Mouse (Mus musculus): ENCODE results near the gene Mon1a. TPM values are rescaled to one million over a fixed set of nuclear protein-coding genes. Genes with fewer than 3 reads are reported as not detected.
A peak's percentile ranks its signal among the peaks of the same experiment; 100 is the strongest.

Mon1a gene
- polyA plus RNA-seq (2015; fragmentation: Nextera tagmentation; extraction: Ambion mirVana) = 15.9 and 16.9 TPM in 2 replicates

DNA sequence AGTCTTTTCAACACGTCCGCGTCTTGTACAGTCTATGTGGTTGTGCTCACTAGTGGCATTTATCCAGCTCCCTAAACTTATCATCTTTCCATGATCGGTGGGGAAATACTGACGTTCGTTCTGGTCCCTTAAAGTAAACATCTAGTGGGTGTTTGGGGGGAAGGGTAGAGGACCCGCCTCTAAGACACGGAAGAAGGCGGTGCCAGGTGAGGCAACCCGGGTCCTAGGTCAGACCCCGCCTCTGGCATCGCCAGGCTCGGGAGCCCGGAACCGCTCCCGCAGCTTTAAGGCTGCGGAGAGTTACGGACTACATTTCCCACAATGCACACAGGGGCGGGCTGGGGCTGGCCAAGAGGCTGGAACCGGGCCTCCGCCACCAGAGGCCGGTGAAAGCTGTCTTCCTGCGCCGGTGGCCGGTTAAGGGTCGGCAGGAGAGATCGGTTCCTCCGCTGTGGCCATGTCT lies at the start of gene Mon1a:
Gene Mon1a (plus strand): TSS at position 348 of the 463 bp plus-strand sequence.
- no peaks in the 10 kb centered on the region for H3K36me3 ChIP-seq
- peak within 1 kb of the TSS; percentile 73 for H3K9ac ChIP-seq
- H3K4me1 ChIP-seq = peaks cover 10% of the 10 kb centered on the region
- H3K9me3 ChIP-seq = no peaks in the 10 kb centered on the region
- peak within 1 kb of the TSS; percentile 76 for H3K4me3 ChIP-seq
- WGBS = under 1% methylated on average over 28 of the region's 28 CpGs
- 0 out of 2 replicates have a peak, but pooled peaks cover 5% of the 10 kb centered on the region for H3K27me3 ChIP-seq
- peak; percentile 94 for ATAC-seq (ENCODE audit: insufficient number of reproducible peaks, low FRiP score, low TSS enrichment, low read depth)
- H3K4me2 ChIP-seq = peak within 1 kb of the TSS; percentile 85
- H3K27ac ChIP-seq = peak within 1 kb of the TSS; percentile 72

DNA sequence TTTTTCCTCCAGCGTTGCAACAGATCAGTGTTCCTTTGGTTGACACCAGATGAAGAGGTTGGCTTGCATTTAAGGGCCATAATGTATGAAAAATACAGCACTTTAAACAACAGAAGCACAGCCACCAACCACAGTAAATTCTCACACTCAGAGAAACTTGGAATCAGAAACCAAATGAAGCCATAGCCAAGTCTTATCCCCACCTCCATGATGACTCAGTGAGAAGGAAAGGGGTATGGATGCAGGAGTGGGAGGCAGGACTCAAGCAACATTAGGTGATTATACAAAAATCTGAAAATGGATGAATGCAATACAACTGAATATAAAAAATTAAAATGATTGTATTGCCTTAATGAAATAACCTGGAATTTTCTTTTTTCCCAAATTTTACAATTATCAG lies 49.1 kb upstream of the Mon1a start:
- Histone ChIP-seq H3K27ac (no peak overlapping the region), H3K27me3 (no peaks in the 10 kb centered on the region), H3K36me3 (peaks cover 17% of the 10 kb centered on the region; the same call in 1 of the 2 replicates), H3K4me3 (no peak overlapping the region), H3K9me3 (no peaks in the 10 kb centered on the region), H3K4me2 (no peak overlapping the region), H3K9ac (no peak overlapping the region), H3K4me1 (no peaks in the 10 kb centered on the region)
- 95% methylated on average over 1 of the region's 1 CpGs for WGBS
- ATAC-seq (ENCODE audit: insufficient number of reproducible peaks, low FRiP score, low TSS enrichment, low read depth) = no peak

DNA sequence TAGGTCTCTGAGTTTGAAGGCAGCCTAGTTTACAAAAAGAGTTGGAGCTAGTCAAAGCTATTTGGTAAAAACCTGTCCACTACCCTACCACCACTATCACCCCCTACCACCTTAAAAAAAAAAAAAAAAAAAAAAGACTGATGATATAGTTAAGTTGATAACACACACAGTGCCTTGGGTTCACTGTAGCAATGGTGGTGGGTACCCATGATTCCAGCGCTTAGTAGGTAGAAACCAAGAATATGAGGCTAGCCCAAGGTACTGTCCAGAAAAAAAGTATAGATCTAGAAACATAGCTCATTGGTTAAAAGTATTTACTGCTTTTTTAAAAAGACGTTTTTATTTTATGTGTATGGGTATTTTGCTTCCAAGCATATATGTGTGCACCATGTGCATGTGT lies 45.2 kb upstream of the Mon1a start:
- no peaks in the 10 kb centered on the region for H3K4me1 ChIP-seq
- H3K9me3 ChIP-seq = no peaks in the 10 kb centered on the region
- no peak overlapping the region for H3K9ac ChIP-seq
- peaks cover 29% of the 10 kb centered on the region for H3K36me3 ChIP-seq
- H3K4me3 ChIP-seq = no peak overlapping the region
- no peak overlapping the region for H3K27ac ChIP-seq
- H3K4me2 ChIP-seq = no peak overlapping the region
- no peaks in the 10 kb centered on the region for H3K27me3 ChIP-seq
- WGBS = 93% methylated on average over 2 of the region's 2 CpGs
- ATAC-seq (ENCODE audit: insufficient number of reproducible peaks, low FRiP score, low TSS enrichment, low read depth) = no peak

DNA sequence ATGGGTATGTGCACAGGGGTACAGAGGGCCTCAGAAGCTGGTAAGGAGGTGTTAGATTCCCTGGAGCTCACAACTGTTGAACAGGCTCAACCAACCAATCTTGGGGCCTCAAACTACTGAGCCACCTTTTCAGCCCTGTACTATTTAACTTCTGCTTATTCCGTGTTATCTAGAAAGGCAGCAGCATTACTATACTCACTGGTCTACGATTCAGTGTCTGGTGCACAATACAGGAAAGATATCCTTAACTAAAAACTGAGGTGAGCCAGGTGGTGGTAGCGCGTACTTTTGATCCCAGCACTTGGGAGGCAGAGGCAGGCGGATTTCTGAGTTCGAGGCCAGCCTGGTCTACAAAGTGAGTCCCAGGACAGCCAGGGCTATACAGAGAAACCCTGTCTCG lies 39.0 kb upstream of the Mon1a start:
- Histone ChIP-seq H3K4me3 (no peak overlapping the region), H3K36me3 (peaks cover 49% of the 10 kb centered on the region), H3K4me2 (no peak overlapping the region), H3K9me3 (no peaks in the 10 kb centered on the region), H3K9ac (no peak overlapping the region), H3K27ac (no peak overlapping the region), H3K27me3 (no peaks in the 10 kb centered on the region), H3K4me1 (no peaks in the 10 kb centered on the region)
- WGBS = 97% methylated on average over 7 of the region's 7 CpGs
- no peak for ATAC-seq (ENCODE audit: insufficient number of reproducible peaks, low FRiP score, low TSS enrichment, low read depth)

DNA sequence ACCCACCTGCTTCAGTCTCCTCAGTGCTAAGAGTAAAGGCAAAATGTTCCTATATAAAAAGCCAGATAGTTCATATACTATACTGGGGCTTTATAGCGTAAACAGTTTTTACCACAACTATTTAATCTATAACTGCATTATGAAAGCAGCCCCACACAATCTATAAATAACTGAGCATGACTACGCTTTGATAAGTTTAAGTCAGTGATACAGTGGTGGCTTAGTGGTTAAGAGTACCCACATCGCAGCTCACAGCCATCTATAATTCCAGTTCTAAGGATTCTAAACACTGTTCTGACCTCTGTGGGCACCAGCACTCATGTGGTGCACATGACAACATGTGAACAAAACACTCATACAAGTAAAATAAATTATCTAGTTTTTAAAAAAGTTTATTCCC lies 29.6 kb upstream of the Mon1a start:
- no peak for ATAC-seq (ENCODE audit: insufficient number of reproducible peaks, low FRiP score, low TSS enrichment, low read depth)
- Histone ChIP-seq H3K4me2 (no peak overlapping the region), H3K4me3 (no peak overlapping the region), H3K9me3 (no peaks in the 10 kb centered on the region), H3K27me3 (no peaks in the 10 kb centered on the region), H3K27ac (no peak overlapping the region), H3K36me3 (peaks cover 19% of the 10 kb centered on the region), H3K9ac (no peak overlapping the region), H3K4me1 (no peaks in the 10 kb centered on the region)
- WGBS = 93% methylated on average over 3 of the region's 3 CpGs

DNA sequence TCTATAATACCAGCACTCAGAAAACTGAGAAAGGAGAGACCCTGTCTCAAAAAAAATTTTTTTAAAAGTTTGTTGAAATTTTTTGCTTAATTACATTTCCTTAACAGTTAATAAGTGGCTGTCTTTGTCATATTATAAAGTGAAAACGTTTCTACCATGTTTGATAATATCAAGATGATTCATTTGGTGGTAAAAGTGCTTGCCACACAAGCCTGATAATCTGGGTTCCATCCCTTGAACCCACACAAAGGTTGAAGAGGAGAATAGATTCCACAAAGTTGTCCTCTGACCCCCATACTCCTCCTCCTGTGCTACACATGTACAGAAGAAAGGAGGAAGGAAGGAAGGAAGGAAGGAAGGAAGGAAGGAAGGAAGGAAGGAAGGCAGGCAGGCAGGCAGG lies 23.5 kb upstream of the Mon1a start:
- 68% methylated on average over 1 of the region's 1 CpGs for WGBS
- no peak overlapping the region for H3K27ac ChIP-seq
- H3K36me3 ChIP-seq = peaks cover 8% of the 10 kb centered on the region; the same call in 1 of the 2 replicates
- H3K4me1 ChIP-seq = 0 out of 2 replicates have a peak, but pooled peaks cover 2% of the 10 kb centered on the region
- H3K9ac ChIP-seq = no peak overlapping the region
- H3K4me3 ChIP-seq = no peak overlapping the region
- no peaks in the 10 kb centered on the region for H3K9me3 ChIP-seq
- ATAC-seq (ENCODE audit: insufficient number of reproducible peaks, low FRiP score, low TSS enrichment, low read depth) = no peak
- no peak overlapping the region for H3K4me2 ChIP-seq
- H3K27me3 ChIP-seq = no peaks in the 10 kb centered on the region

DNA sequence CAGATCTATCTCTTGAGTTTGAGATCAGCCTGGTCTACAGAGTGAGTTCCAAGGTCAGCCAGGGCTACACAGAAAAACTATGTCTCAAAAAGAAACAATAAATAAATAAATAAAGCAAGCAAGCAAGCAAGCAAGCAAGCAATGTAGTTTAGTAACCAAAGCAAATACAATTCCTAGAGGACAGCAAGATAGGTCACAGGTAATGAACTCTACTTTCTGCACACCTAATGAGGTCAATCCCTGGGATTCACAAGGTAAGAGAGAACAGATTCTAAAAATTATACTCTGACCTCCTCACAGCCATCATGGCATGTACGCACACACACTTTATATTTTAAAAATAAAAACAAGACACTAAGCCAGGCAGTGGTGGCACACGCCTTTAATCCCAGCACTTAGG lies 21.9 kb upstream of the Mon1a start:
- Histone ChIP-seq H3K27me3 (no peaks in the 10 kb centered on the region), H3K27ac (no peak overlapping the region), H3K4me1 (peaks cover 5% of the 10 kb centered on the region; the same call in 1 of the 2 replicates), H3K4me2 (no peak overlapping the region), H3K9ac (no peak overlapping the region), H3K36me3 (peaks cover 8% of the 10 kb centered on the region; the same call in 1 of the 2 replicates), H3K4me3 (no peak overlapping the region), H3K9me3 (no peaks in the 10 kb centered on the region)
- ATAC-seq (ENCODE audit: insufficient number of reproducible peaks, low FRiP score, low TSS enrichment, low read depth) = no peak
- 96% methylated on average over 2 of the region's 2 CpGs for WGBS

DNA sequence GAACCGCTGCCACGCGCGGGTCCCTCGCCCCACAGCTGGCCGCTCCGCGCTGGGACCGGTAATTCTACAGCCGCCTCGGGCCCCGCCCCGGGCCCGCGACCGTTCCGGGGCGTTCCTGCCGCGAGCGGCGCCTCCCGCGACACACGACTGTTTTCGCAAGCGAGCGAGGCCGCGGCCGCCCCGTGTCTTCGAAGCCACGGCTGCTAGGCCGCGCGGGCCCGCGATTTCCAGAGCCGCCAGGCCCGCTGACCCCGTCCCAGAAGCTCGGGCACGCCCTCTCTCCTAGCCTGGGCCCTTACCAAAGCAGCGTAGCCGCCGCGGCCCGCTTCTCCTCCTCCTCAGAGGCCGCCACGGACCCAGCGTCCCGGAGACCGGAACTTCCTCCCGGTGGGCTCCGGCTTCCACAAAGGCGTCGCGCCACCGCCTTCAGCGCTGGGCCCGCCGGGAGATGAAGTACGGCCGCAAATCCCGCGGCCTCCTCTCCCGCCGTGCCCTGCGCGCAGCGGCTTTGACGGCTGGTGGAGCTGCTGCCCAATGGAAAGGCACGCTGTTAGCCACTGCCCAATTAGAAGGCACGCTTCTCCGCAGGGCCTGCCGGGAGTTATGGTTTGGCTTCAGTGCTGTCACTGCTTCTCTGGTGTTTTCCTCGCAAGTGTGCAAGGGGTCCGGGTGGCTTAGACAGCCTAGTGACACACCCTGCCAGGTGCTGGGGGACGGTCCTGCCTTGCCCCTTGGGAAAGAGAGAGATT lies 15.4 kb upstream of the Mon1a start:
- H3K4me2 ChIP-seq = peak overlapping the region; percentile 71
- peaks cover 17% of the 10 kb centered on the region for H3K4me1 ChIP-seq
- peak; percentile 99 for ATAC-seq (ENCODE audit: insufficient number of reproducible peaks, low FRiP score, low TSS enrichment, low read depth)
- WGBS = under 1% methylated on average over 72 of the region's 80 CpGs
- no peaks in the 10 kb centered on the region for H3K9me3 ChIP-seq
- no peaks in the 10 kb centered on the region for H3K27me3 ChIP-seq
- H3K36me3 ChIP-seq = peaks cover 5% of the 10 kb centered on the region; the same call in 1 of the 2 replicates
- H3K9ac ChIP-seq = peak overlapping the region; percentile 98
- H3K27ac ChIP-seq = peak overlapping the region; percentile 97
- H3K4me3 ChIP-seq = peak overlapping the region; percentile 98

DNA sequence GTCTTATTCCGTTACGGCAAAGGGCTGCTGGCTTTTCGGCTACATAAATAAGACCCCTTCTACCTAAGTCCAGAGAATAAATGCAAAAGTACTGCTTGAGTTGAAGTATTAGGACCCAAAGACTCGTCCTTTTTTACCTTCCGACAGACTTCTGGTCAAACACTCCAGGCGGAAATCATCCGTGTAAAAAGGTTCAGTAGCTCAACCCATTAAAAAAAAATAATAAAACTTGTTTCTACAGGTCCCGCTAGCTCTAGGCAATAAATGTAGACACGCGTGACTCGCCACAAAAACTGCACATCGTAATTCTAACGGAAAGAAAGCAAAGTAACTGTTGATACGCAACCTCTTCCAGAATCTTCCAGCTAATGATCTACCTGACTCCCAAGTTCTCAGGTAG lies 14.8 kb upstream of the Mon1a start, which contains the start of gene Rbm6:
Gene Rbm6 (minus strand): TSS at position 101 of the 400 bp plus-strand sequence.
- H3K9me3 ChIP-seq = no peaks in the 10 kb centered on the region
- H3K9ac ChIP-seq = peak within 1 kb of the TSS; percentile 98
- H3K4me2 ChIP-seq = peak within 1 kb of the TSS; percentile 71
- peak within 1 kb of the TSS; percentile 98 for H3K4me3 ChIP-seq
- 6% methylated on average over 14 of the region's 14 CpGs for WGBS
- peaks cover 5% of the 10 kb centered on the region; the same call in 1 of the 2 replicates for H3K36me3 ChIP-seq
- H3K4me1 ChIP-seq = peaks cover 17% of the 10 kb centered on the region
- peak within 1 kb of the TSS; percentile 97 for H3K27ac ChIP-seq
- ATAC-seq (ENCODE audit: insufficient number of reproducible peaks, low FRiP score, low TSS enrichment, low read depth) = no peak
- H3K27me3 ChIP-seq = no peaks in the 10 kb centered on the region

DNA sequence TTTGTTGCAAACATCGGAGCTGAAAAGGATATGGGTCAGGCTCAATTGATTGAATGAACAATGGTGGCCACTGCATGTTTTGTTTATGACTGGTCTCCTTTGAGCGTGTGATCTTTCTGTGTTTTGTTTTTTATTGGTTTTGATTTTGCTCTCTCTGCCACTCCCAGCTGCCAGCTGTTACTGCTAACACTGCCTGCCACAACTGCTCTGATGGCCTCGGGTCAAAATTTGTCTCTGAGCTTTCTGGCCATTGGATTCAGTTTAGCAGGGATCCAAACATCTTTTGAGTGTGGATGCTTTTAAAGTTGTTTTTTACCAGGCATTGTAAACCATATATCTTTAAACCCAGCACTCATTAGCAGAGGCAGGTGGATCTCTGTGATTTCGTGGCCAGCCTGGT lies 7.5 kb upstream of the Mon1a start:
- Histone ChIP-seq H3K27me3 (no peaks in the 10 kb centered on the region), H3K4me1 (no peaks in the 10 kb centered on the region), H3K9me3 (no peaks in the 10 kb centered on the region), H3K9ac (no peak overlapping the region), H3K4me3 (no peak overlapping the region), H3K27ac (no peak overlapping the region), H3K36me3 (no peaks in the 10 kb centered on the region), H3K4me2 (no peak overlapping the region)
- ATAC-seq (ENCODE audit: insufficient number of reproducible peaks, low FRiP score, low TSS enrichment, low read depth) = no peak
- WGBS = 58% methylated on average over 4 of the region's 4 CpGs

DNA sequence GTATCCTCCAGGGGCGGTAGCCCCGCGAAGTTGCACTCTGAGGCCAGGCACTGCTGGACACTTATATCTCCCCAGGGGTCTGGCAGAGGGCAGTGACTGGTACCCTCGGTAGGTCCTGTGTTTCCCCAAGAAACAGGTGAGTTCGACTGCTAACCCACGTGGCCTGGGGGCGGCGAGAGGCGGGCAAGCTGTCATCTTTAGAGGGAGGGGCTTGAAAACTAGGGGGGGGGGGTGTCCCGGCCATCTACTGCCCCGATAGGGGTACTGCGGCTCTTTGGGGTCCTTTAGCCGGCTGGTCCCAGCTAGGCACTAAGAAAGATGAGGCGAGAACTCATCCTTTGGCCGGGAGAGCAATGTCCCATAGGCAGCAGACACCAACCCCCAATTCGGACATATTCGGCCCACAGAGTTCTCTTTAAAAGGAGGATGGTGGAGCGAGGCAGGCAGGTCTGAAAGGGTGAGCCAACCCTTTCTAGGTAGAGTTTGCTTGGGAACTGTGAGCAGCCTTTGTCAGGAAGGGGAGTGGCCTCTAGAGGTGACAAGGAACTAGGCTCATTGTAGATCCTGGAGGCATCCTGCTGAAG lies 408 bp downstream of the Mon1a start:
- no peaks in the 10 kb centered on the region for H3K9me3 ChIP-seq
- ATAC-seq (ENCODE audit: insufficient number of reproducible peaks, low FRiP score, low TSS enrichment, low read depth) = peak; percentile 76
- WGBS = under 1% methylated on average over 18 of the region's 18 CpGs
- H3K4me1 ChIP-seq = peaks cover 10% of the 10 kb centered on the region
- H3K4me2 ChIP-seq = peak overlapping the region; percentile 85
- peak overlapping the region; percentile 73 for H3K9ac ChIP-seq
- H3K36me3 ChIP-seq = no peaks in the 10 kb centered on the region
- peak overlapping the region; percentile 72 for H3K27ac ChIP-seq
- 0 out of 2 replicates have a peak, but pooled peaks cover 5% of the 10 kb centered on the region for H3K27me3 ChIP-seq
- peak overlapping the region; percentile 76 for H3K4me3 ChIP-seq

DNA sequence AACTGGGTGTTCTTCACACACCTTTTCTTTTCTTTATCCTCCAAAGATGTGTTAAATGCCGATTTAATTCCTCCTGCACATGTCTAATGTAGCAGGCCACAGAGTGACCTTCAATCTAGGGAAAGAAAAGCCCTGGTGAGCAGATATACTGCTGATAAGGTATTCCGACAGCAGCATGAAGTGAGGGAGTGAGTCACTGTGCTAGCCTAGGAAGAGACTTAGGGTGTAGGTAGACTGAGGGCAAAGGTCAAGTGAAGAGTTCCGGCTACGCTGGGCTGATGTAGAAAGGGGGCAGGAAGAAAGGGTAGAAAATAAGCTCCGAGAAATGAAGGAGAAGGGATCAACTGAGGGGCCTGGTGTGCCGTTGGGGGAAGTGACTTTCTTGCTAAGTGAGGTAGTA lies 2.3 kb downstream of the Mon1a start:
- Histone ChIP-seq H3K36me3 (no peaks in the 10 kb centered on the region), H3K27me3 (0 out of 2 replicates have a peak, but pooled peaks cover 5% of the 10 kb centered on the region), H3K9me3 (no peaks in the 10 kb centered on the region), H3K9ac (no peak overlapping the region), H3K27ac (peak overlapping the region; percentile 43; the same call in 1 of the 2 replicates), H3K4me3 (no peak overlapping the region), H3K4me2 (no peak overlapping the region), H3K4me1 (peaks cover 10% of the 10 kb centered on the region)
- WGBS = 78% methylated on average over 6 of the region's 6 CpGs
- ATAC-seq (ENCODE audit: insufficient number of reproducible peaks, low FRiP score, low TSS enrichment, low read depth) = no peak

All from limb, embryonic 15.5 days (tissue).